Mouse (Mus musculus): Measurements from ENCODE around the gene Abcg5.

Abcg5 gene

GRCm38 (mm10) chr17:84645894-84646293, 36.9 kb downstream of the Abcg5 start:
- DNase-seq (ENCODE audit: extremely low read depth, low read depth, low spot score), result no peak

DNA sequence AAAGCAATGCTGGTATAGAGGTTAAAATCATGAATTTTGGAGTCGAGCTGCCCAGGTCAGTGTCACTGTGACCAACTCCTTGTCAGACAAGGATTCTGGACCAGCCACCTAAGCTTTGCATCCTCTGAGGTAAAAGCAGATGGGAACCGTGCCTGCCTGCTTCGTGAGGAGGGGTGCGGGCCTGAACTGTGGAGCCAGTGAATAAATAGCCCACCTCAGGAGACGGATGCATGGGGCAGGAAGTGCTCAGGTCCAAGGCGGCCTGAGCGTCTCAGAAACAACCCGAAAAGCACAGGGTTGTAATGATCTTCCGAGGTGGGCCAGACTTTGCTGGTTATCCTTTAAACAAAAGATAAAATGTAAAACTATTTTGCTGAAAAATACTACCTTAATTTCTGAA, 37.7 kb downstream of the Abcg5 start:
- no peak for DNase-seq (ENCODE audit: extremely low read depth, low read depth, low spot score)

DNA sequence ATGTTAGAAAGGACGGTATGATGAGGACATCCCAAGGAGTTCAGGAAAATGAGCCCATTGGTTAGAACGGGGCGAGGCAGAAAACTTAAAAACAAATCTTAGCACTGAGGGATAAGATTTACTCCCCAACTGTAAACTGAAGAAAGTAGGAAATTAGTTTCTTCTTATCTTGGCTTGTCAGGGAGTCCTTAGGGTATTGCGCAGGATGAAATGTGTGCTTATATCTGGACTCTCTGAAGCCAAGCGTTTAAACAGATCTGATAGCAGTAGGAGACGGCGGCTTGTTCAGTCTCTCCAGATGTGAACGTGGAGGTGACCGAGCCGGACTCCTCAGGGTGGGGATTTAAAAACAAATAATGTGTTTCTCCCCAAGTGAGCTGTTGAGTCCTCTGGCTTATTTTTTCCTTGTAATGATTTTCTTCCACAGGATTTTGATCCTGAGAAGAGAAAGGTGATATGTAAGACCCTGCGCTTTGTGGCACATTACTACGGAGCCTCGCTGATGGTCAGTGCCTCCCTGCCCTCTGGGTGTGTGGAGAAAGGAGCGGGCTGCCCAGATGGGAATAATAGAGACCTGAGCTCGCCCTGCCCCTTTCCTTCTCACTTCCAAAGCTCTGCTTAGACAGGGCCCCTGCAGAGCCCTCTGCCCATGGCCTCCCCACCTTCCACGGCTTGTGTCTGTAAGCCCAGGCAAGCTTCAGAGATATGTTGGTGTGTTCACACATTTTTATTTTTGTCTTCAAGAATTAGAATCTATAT, 38.3 kb downstream of the Abcg5 start:
- no peak for DNase-seq (ENCODE audit: extremely low read depth, low read depth, low spot score)

- DNase-seq (ENCODE audit: extremely low read depth, low read depth, low spot score), result no peak
Measured at GRCm38 (mm10) chr17:84642324-84642723, 40.5 kb downstream of the Abcg5 start.

DNA sequence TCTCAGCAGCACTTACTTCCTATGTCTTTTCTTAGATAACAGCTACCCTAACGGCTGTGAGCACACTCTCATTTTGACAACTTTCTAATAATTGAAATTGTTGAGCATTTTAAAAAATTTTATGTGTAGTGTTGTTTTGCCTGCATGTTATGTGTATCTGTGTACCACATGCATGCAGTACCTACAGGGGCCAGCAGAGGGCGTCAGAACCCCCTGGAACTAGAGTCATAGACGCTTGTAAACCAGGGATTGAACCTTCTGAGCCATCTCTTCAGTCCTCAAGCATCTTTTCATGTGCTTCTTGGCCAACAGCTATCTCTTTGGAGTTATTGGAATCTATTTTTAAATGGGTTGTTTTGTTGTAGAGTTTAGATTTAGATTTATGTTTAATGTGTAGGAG, 40.9 kb downstream of the Abcg5 start:
- DNase-seq (ENCODE audit: extremely low read depth, low read depth, low spot score), result no peak

DNA sequence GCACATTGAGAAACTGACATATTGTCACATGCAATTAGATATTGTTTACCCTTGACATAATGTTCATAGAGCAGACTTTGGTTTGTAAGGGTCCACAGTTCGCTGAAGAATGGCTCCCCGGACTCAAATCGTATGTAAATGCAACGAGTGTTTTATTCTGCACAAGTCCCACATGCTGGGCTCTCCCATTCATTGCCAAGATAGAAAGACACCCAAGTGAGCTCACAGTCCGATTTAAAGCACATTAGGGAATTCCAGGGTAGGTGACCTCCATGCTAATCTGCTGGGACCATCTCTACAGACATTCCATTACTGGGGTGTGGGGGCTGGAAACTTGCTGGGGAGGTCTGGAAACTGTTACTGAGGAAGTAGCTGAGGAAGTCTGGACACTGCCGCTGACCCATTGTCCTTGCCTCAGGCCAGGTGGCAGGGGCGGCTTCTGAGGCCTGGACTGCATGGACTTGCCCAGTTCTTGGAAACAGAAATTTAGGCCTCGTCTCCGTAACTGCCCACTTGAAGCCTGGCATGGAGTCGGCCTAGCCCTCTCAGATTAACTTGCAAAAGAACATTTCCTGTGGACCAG, 42.9 kb downstream of the Abcg5 start:
- DNase-seq (ENCODE audit: extremely low read depth, low read depth, low spot score), result no peak

- no peak for DNase-seq (ENCODE audit: extremely low read depth, low read depth, low spot score)
Measured at GRCm38 (mm10) chr17:84637971-84638370, 44.8 kb downstream of the Abcg5 start.

DNA sequence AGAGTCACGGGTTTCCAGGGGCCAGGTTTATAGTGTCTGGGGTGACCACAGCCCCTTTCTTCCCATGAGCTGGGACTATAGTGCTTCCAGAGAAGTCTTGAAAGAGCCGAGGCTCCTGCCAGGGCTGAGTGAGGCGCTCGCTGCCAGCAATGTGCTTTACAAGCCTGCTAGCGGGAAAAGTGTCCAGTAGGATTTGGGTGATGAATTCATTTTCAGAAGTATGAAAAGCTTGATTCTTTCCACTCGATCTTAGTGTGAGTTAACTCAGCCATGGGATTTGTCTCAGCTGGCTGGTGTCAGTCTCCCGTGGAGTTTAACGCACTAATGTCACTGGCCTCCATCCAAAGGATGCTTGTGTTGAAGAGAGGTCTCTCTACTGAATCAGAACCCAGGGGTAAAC, 46.5 kb downstream of the Abcg5 start:
- DNase-seq (ENCODE audit: extremely low read depth, low read depth, low spot score), result no peak

GRCm38 (mm10) chr17:84633443-84633842, 49.4 kb downstream of the Abcg5 start:
- no peak for DNase-seq (ENCODE audit: extremely low read depth, low read depth, low spot score)

DNA sequence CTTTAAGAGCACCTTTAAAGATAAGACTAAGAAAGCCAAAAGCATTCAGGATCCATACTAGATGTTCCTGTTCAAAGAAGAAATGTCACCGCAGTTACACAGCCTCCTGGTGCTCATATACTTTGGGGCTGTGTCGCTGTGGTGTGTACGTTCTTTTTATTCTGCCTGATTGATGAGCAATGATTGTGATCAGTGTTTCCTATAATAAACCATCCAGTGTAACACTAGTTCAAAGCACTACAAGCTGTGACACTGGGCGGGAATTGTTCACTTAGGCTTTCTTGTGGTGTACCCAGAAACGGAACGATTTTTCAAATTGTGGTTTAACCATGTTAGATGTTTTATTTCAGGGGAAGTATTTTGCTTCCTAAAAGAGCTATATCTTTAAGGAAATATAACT, 51.0 kb downstream of the Abcg5 start:
- no peak for DNase-seq (ENCODE audit: extremely low read depth, low read depth, low spot score)

- no peak for DNase-seq (ENCODE audit: extremely low read depth, low read depth, low spot score)
Measured at GRCm38 (mm10) chr17:84628611-84629010, 54.2 kb downstream of the Abcg5 start.

DNA sequence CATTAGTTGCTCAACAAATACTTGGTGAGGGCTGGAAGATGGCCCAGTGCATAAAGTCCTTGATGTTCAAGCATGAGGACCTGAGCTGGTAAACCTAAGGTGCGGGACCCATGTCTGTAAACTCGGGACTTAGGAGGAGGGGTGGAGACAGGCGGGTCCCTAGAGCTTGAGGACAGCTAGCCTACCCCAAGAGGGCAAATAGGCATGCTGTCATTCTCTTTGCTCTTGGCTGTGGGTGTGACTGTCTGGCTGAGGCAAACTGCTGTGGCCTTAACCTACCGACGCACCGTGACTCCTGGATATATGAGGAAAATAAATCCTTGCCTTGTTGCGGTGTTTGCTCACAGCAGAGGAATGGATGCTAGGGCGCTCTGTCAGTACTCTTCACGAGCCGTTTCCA, 55.1 kb downstream of the Abcg5 start:
- DNase-seq (ENCODE audit: extremely low read depth, low read depth, low spot score), result no peak

- DNase-seq (ENCODE audit: extremely low read depth, low read depth, low spot score), result no peak
Measured at GRCm38 (mm10) chr17:84626857-84627305, 55.9 kb downstream of the Abcg5 start.

DNA sequence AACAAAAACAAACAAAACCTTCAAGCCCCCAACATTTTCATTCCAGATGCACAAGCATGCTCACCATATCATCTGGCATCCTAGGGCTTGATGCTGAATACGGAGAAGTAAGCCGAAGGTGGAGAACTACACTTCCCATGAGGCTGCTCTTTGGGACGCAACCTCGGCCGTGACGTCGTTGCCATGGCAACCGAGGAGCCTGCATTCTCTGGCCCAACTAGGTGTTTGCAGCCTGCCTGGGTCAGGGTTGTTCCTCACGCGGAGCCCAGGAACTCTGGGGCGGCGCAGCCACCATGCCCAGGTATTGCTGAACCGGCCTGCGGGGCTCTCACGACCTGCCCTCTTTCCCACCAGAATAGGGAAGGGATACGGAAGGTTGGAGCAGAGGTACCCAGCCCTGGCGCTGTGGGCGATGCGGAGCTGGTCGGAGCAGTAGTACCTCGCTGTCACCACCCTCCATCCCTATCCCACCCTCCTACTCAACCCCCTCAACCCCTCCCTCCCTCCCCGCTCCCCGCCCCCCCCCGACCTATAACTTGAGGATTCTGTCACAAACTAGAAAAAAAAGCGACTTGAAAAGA, 56.4 kb downstream of the Abcg5 start, which contains the start of gene Dync2li1:
TSS of gene Dync2li1 (plus strand) at position 221 of the 581 bp plus-strand sequence.
- peak; percentile 30 for DNase-seq (ENCODE audit: extremely low read depth, low read depth, low spot score)

GRCm38 (mm10) chr17:84622873-84623272, 59.9 kb downstream of the Abcg5 start:
- no peak for DNase-seq (ENCODE audit: extremely low read depth, low read depth, low spot score)

DNA sequence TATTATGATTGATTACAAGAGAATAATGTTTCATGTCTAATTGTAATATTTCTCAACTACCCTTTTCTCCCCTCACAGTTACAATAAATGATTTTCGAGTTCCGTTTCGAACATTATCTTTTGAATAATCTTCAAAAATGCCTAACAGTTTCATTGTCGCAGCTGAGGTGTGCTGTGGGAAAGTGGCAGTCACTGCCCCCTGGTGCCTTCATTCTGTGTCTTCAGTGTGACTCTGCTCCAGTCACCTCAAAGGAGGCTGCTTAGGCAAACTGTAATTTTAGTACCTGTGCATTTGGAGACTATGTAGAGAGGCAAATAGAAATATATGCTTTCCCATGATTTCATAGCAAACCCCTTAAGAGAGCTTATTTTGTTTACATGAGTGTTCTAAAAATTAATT, 60.8 kb downstream of the Abcg5 start:
- no peak for DNase-seq (ENCODE audit: extremely low read depth, low read depth, low spot score)

GRCm38 (mm10) chr17:84621209-84621608, 61.6 kb downstream of the Abcg5 start:
- no peak for DNase-seq (ENCODE audit: extremely low read depth, low read depth, low spot score)

DNA sequence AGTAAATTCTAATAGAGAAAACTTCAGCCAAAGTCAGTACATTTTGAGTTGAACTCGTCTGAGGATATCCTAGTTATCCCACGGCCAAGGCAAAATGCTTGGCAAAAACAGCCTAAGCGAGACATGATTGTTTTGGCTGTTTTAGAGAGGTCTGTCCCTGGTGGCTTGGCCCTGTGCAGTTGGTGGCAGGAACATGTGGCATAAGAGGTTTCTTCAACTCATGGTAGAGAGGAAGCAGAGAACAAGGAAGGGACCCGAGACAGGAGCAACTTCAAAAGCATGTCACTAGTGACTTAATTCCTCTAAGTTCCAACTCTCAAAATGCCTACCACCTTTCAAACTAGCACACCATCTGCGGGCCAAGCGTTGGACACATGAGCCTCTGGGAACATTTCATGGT, 62.2 kb downstream of the Abcg5 start:
- no peak for DNase-seq (ENCODE audit: extremely low read depth, low read depth, low spot score)

GRCm38 (mm10) chr17:84620076-84620475, 62.7 kb downstream of the Abcg5 start:
- no peak for DNase-seq (ENCODE audit: extremely low read depth, low read depth, low spot score)

- DNase-seq (ENCODE audit: extremely low read depth, low read depth, low spot score), result no peak
Measured at GRCm38 (mm10) chr17:84619112-84619511, 63.7 kb downstream of the Abcg5 start.

- DNase-seq (ENCODE audit: extremely low read depth, low read depth, low spot score), result no peak
Measured at GRCm38 (mm10) chr17:84617953-84618352, 64.9 kb downstream of the Abcg5 start.

DNA sequence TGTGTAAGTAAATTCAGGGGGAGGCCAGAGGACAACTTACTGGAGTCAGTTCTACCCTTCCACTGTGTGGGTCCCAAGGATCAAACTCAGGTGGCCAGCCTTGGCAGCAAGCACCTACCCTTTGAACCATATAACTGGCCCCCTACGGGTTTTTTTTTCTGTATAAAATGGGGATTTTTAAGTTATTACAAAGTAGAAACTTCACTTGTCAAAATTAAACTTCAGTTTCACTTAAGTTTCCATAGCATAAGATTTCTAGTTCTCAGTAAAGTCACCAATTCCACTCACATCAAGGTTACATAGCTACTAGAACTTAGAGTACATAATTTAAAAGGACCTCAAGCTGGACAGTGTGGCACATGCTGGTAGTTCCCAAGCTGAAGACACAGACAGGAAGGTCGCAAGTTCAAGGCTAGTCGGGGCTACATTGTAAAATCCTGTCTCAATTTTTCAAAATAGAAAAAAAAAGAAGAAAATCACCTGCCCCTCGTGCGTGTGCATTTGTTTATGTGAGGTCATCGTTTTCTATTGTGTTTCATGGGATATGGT, 66.2 kb downstream of the Abcg5 start:
- DNase-seq (ENCODE audit: extremely low read depth, low read depth, low spot score), result no peak
